Comparison of ENCODE assay signal across 18 mouse cellular contexts in genomic region chr1:176468560-176468959, GRCm38 (mm10).
DNase-seq lines count a peak whose midpoint lies in the region; ATAC-seq and TF ChIP-seq lines count a peak whose summit lies in the region.
"Had no signal": no experiment of that assay in that cellular context is flagged by ENCODE, and none has a peak within 500 bp of the region (broad histone marks: within the 10 kb centered on the region; RNA-seq: fewer than 3 reads in every experiment).

No protein-coding gene starts in this region.

- no peak for TF ChIP-seq POLR2A in limb, embryonic 14.5 days (IDR thresholded peaks at IDR 0.05; ENCODE audit: borderline replicate concordance, extremely low read depth, insufficient read depth, insufficient read length)

- H3K27me3 ChIP-seq in heart, embryonic 15.5 days = no peaks in the 10 kb centered on the region
- H3K27me3 ChIP-seq in heart, embryonic 12.5 days (replicated peaks) = no peaks in the 10 kb centered on the region
- H3K27me3 ChIP-seq in limb, embryonic 14.5 days (ENCODE audit: control insufficient read depth, insufficient read depth, low read length) = no peaks in the 10 kb centered on the region
- H3K27me3 ChIP-seq in limb, embryonic 10.5 days (ENCODE audit: low read depth, poor library complexity, severe bottlenecking) = no peaks in the 10 kb centered on the region
- H3K27me3 ChIP-seq: hindbrain, embryonic 15.5 days; intestine, embryonic 15.5 days; kidney, embryonic 15.5 days; limb, embryonic 15.5 days; liver, embryonic 15.5 days; midbrain, embryonic 12.5 days had no signal

- no peaks in the 10 kb centered on the region for H3K36me3 ChIP-seq in heart, embryonic 15.5 days
- no peaks in the 10 kb centered on the region for H3K36me3 ChIP-seq in heart, embryonic 12.5 days
- no peaks in the 10 kb centered on the region for H3K36me3 ChIP-seq in limb, embryonic 14.5 days (ENCODE audit: control insufficient read depth, insufficient read depth, low read length)
- H3K36me3 ChIP-seq in limb, embryonic 10.5 days = no peaks in the 10 kb centered on the region
- H3K36me3 ChIP-seq: hindbrain, embryonic 15.5 days; intestine, embryonic 15.5 days; kidney, embryonic 15.5 days; limb, embryonic 15.5 days; liver, embryonic 15.5 days; midbrain, embryonic 12.5 days had no signal

- 48% methylated on average over 1 of the region's 1 CpGs for WGBS in heart, embryonic 15.5 days
- 74% methylated on average over 1 of the region's 1 CpGs for WGBS in heart, embryonic 12.5 days
- 73% methylated on average over 1 of the region's 1 CpGs for WGBS in limb, embryonic 14.5 days
- WGBS in limb, embryonic 10.5 days = 96% methylated on average over 1 of the region's 1 CpGs

- no peak overlapping the region for H3K27ac ChIP-seq in heart, embryonic 15.5 days
- H3K27ac ChIP-seq in heart, embryonic 12.5 days (ENCODE audit: poor library complexity, severe bottlenecking) = no peak overlapping the region
- no peak overlapping the region for H3K27ac ChIP-seq in limb, embryonic 14.5 days (replicated peaks; ENCODE audit: low read depth, low read length)
- H3K27ac ChIP-seq in limb, embryonic 10.5 days = no peak overlapping the region
- H3K27ac ChIP-seq: hindbrain, embryonic 15.5 days; intestine, embryonic 15.5 days; kidney, embryonic 15.5 days; limb, embryonic 15.5 days; liver, embryonic 15.5 days; midbrain, embryonic 12.5 days had no signal

- H3K4me1 ChIP-seq in heart, embryonic 15.5 days (replicated peaks) = peaks cover 6% of the 10 kb centered on the region; the same call in 1 of the 2 replicates
- H3K4me1 ChIP-seq in heart, embryonic 12.5 days (replicated peaks) = peaks cover 4% of the 10 kb centered on the region; the same call in 1 of the 2 replicates
- H3K4me1 ChIP-seq in limb, embryonic 14.5 days (ENCODE audit: control insufficient read depth, insufficient read depth, low read length) = no peaks in the 10 kb centered on the region
- H3K4me1 ChIP-seq in limb, embryonic 10.5 days = no peaks in the 10 kb centered on the region
- H3K4me1 ChIP-seq: hindbrain, embryonic 15.5 days; intestine, embryonic 15.5 days; kidney, embryonic 15.5 days; limb, embryonic 15.5 days; liver, embryonic 15.5 days; midbrain, embryonic 12.5 days had no signal

- H3K4me3 ChIP-seq in heart, embryonic 15.5 days = no peak overlapping the region
- no peak overlapping the region for H3K4me3 ChIP-seq in heart, embryonic 12.5 days
- H3K4me3 ChIP-seq in limb, embryonic 14.5 days (replicated peaks; ENCODE audit: low read length) = no peak overlapping the region
- H3K4me3 ChIP-seq in limb, embryonic 10.5 days = no peak overlapping the region
- H3K4me3 ChIP-seq: hindbrain, embryonic 15.5 days; intestine, embryonic 15.5 days; kidney, embryonic 15.5 days; limb, embryonic 15.5 days; liver, embryonic 15.5 days; midbrain, embryonic 12.5 days had no signal

- DNase-seq in cerebellum, postnatal 36 days = peak; percentile 13 to 15
- no peak for DNase-seq in cerebellum, adult 11 months
- DNase-seq in limb, embryonic 14.5 days (ENCODE audit: low spot score) = peak; percentile 46
- no peak for DNase-seq in limb, embryonic 10.5 days (ENCODE audit: low spot score)
- DNase-seq in telencephalon, adult 2 months (ENCODE audit: low read depth, low spot score) = peak; percentile 12
- DNase-seq: heart, postnatal 36 days; retina, postnatal 1 day; spleen, adult 18-20 months; thymus, postnatal 36 days had no signal

- H3K4me2 ChIP-seq in heart, embryonic 15.5 days = no peak overlapping the region
- H3K4me2 ChIP-seq in heart, embryonic 12.5 days = no peak overlapping the region
- H3K4me2 ChIP-seq in limb, embryonic 14.5 days (replicated peaks; ENCODE audit: low read depth, low read length, severe bottlenecking) = no peak overlapping the region
- H3K4me2 ChIP-seq: hindbrain, embryonic 15.5 days; intestine, embryonic 15.5 days; kidney, embryonic 15.5 days; limb, embryonic 15.5 days; liver, embryonic 15.5 days; midbrain, embryonic 12.5 days had no signal

- H3K9me3 ChIP-seq in heart, embryonic 15.5 days (replicated peaks) = no peaks in the 10 kb centered on the region
- no peaks in the 10 kb centered on the region for H3K9me3 ChIP-seq in heart, embryonic 12.5 days (replicated peaks)
- H3K9me3 ChIP-seq in limb, embryonic 14.5 days (ENCODE audit: control insufficient read depth, low read length) = no peaks in the 10 kb centered on the region
- H3K9me3 ChIP-seq in limb, embryonic 10.5 days (replicated peaks) = no peaks in the 10 kb centered on the region
- H3K9me3 ChIP-seq: hindbrain, embryonic 15.5 days; intestine, embryonic 15.5 days; kidney, embryonic 15.5 days; limb, embryonic 15.5 days; liver, embryonic 15.5 days; midbrain, embryonic 12.5 days had no signal

- peak; percentile 62 for ATAC-seq in heart, embryonic 15.5 days (replicated peaks; ENCODE audit: insufficient number of reproducible peaks, insufficient read depth, low FRiP score, low read depth)
- ATAC-seq in heart, embryonic 12.5 days (ENCODE audit: insufficient number of reproducible peaks, low FRiP score) = no peak
- ATAC-seq in limb, embryonic 14.5 days (ENCODE audit: low FRiP score, low read depth) = no peak
- ATAC-seq: intestine, embryonic 15.5 days; lung, postnatal 0 days had no signal

- H3K9ac ChIP-seq in heart, embryonic 15.5 days = no peak overlapping the region
- H3K9ac ChIP-seq in heart, embryonic 12.5 days = no peak overlapping the region
- H3K9ac ChIP-seq in limb, embryonic 14.5 days (ENCODE audit: low read depth, low read length, severe bottlenecking) = no peak overlapping the region
- H3K9ac ChIP-seq: hindbrain, embryonic 15.5 days; intestine, embryonic 15.5 days; kidney, embryonic 15.5 days; limb, embryonic 15.5 days; liver, embryonic 15.5 days; midbrain, embryonic 12.5 days had no signal

Comparison
In these comparisons a context has a peak if more than half of its experiments do, and no peak if none do; other contexts are left out.
1. DNase-seq: peak in cerebellum, postnatal 36 days (2 of 2), limb, embryonic 14.5 days (single experiment) and telencephalon, adult 2 months (single experiment); none in cerebellum, adult 11 months (single experiment) and limb, embryonic 10.5 days (single experiment).